Mouse (Mus musculus) small intestine, adult 2 months (tissue): ENCODE measurements around the gene 2210017I01Rik.

Source experiments
- CTCF ChIP-seq: fragments of 200-500 bp; IDR thresholded peaks from 2 replicates; pipeline ENCODE4 v1.5.1; 2012; ENCODE audit warnings: low read depth, mild to moderate bottlenecking, control low read depth, inconsistent platforms, low read length, moderate library complexity, mixed read lengths; ENCODE audit not compliant: insufficient replicate concordance, insufficient read length; ENCODE audit errors: extremely low read depth
- POLR2A ChIP-seq: fragments of 200-500 bp; IDR thresholded peaks from 2 replicates; pipeline ENCODE4 v1.6.1; 2012; ENCODE audit warnings: low read depth, mild to moderate bottlenecking, control low read depth, inconsistent platforms, low read length, moderate library complexity

GRCm38 (mm10) chr3:92609804-92610203, 2.5 kb upstream of the 2210017I01Rik start:
- TF ChIP-seq POLR2A, result no peak
- TF ChIP-seq CTCF, result no peak
